Mouse (Mus musculus) G1E (cell line): Measurements from ENCODE around the gene Il17re.

Experiments
- CTCF ChIP-seq: IDR thresholded peaks from 2 replicates; pipeline ENCODE4 v1.5.1; 2012; ENCODE audit warnings: low read depth, low read length, inconsistent platforms, mixed read lengths
- GATA1 ChIP-seq: IDR thresholded peaks from 2 replicates; pipeline ENCODE4 v1.6.1; 2012; ENCODE audit warnings: borderline replicate concordance, low read length, inconsistent platforms, mixed read lengths
- GATA2 ChIP-seq: IDR thresholded peaks from 2 replicates; pipeline ENCODE4 v1.6.1; 2012; ENCODE audit warnings: low read depth, low read length, inconsistent platforms, borderline replicate concordance
- TAL1 ChIP-seq: conservative IDR thresholded peaks from 2 replicates; pipeline ENCODE4 v1.6.1; 2012; ENCODE audit warnings: low read depth, low read length, inconsistent platforms, mixed read lengths

- TF ChIP-seq CTCF (no peak), GATA1 (no peak), GATA2 (no peak), TAL1 (no peak)
Observed at GRCm38 (mm10) chr6:113433661-113434060, 24.6 kb upstream of the Il17re start.
